In genomic region chr5:142340205-142341025, GRCm38 (mm10) we compare ENCODE assay signal across 11 mouse cellular contexts.
DNase-seq lines count a peak whose midpoint lies in the region; ATAC-seq and TF ChIP-seq lines count a peak whose summit lies in the region.
"Had no signal": no experiment of that assay in that cellular context is flagged by ENCODE, and none has a peak within 500 bp of the region (broad histone marks: within the 10 kb centered on the region; RNA-seq: fewer than 3 reads in every experiment).

No protein-coding gene starts in this region.

- H3K27ac ChIP-seq in forebrain, postnatal 0 days (ENCODE audit: low read depth, low read length), result no peak overlapping the region
- H3K27ac ChIP-seq in forebrain, embryonic 11.5 days (ENCODE audit: low read depth, low read length), result no peak overlapping the region
- no peak overlapping the region for H3K27ac ChIP-seq in midbrain, embryonic 14.5 days (replicated peaks; ENCODE audit: low read depth, low read length)
- H3K27ac ChIP-seq in midbrain, embryonic 11.5 days (ENCODE audit: low read depth, low read length), result no peak overlapping the region
- peak overlapping the region; percentile 50; the same call in 1 of the 2 replicates for H3K27ac ChIP-seq in gastrocnemius, adult 2 months
- H3K27ac ChIP-seq in stomach, embryonic 14.5 days (ENCODE audit: low read length), result peak overlapping the region; percentile 39; the same call in 1 of the 2 replicates
- H3K27ac ChIP-seq: kidney, embryonic 15.5 days had no signal

- no peaks in the 10 kb centered on the region for H3K9me3 ChIP-seq in forebrain, postnatal 0 days (ENCODE audit: low read length)
- H3K9me3 ChIP-seq in forebrain, embryonic 11.5 days (ENCODE audit: control insufficient read depth, low read length), result no peaks in the 10 kb centered on the region
- H3K9me3 ChIP-seq in midbrain, embryonic 14.5 days (ENCODE audit: control insufficient read depth, low read length), result no peaks in the 10 kb centered on the region
- H3K9me3 ChIP-seq in midbrain, embryonic 11.5 days (ENCODE audit: control insufficient read depth, low read length), result no peaks in the 10 kb centered on the region
- no peaks in the 10 kb centered on the region for H3K9me3 ChIP-seq in stomach, embryonic 14.5 days (ENCODE audit: control insufficient read depth, low read depth, low read length)
- H3K9me3 ChIP-seq: kidney, embryonic 15.5 days had no signal

- peak; percentile 27 for DNase-seq in forebrain, postnatal 0 days
- no peak for DNase-seq in forebrain, embryonic 11.5 days (ENCODE audit: low spot score)
- DNase-seq in midbrain, embryonic 14.5 days, result peak; percentile 26
- no peak for DNase-seq in midbrain, embryonic 11.5 days (ENCODE audit: low spot score, missing footprints)
- peak; percentile 50 for DNase-seq in gastrocnemius, adult 2 months
- no peak for DNase-seq in spleen, postnatal 4 days (ENCODE audit: low spot score in 2 of 2)
- no peak for DNase-seq in frontal cortex, postnatal 14 days (ENCODE audit: low spot score in 2 of 2)
- DNase-seq: thymus, adult 2 months had no signal

- H3K4me2 ChIP-seq in forebrain, postnatal 0 days (ENCODE audit: low read depth), result no peak overlapping the region
- no peak overlapping the region for H3K4me2 ChIP-seq in forebrain, embryonic 11.5 days (ENCODE audit: low read depth, low read length, severe bottlenecking)
- no peak overlapping the region for H3K4me2 ChIP-seq in midbrain, embryonic 14.5 days (ENCODE audit: low read length)
- H3K4me2 ChIP-seq in midbrain, embryonic 11.5 days, result no peak overlapping the region
- no peak overlapping the region for H3K4me2 ChIP-seq in stomach, embryonic 14.5 days (replicated peaks; ENCODE audit: low read depth, low read length)
- H3K4me2 ChIP-seq: kidney, embryonic 15.5 days; liver, embryonic 11.5 days had no signal

- H3K4me1 ChIP-seq in forebrain, postnatal 0 days (ENCODE audit: insufficient read depth), result no peaks in the 10 kb centered on the region
- no peaks in the 10 kb centered on the region for H3K4me1 ChIP-seq in forebrain, embryonic 11.5 days (replicated peaks; ENCODE audit: control insufficient read depth, insufficient read depth, low read length)
- H3K4me1 ChIP-seq in midbrain, embryonic 14.5 days (ENCODE audit: control insufficient read depth, insufficient read depth, low read length), result no peaks in the 10 kb centered on the region
- no peaks in the 10 kb centered on the region for H3K4me1 ChIP-seq in midbrain, embryonic 11.5 days (ENCODE audit: control insufficient read depth, insufficient read depth, low read length)
- H3K4me1 ChIP-seq in stomach, embryonic 14.5 days (ENCODE audit: control insufficient read depth, insufficient read depth, low read length), result 0 out of 2 replicates have a peak, but pooled peaks cover 6% of the 10 kb centered on the region
- H3K4me1 ChIP-seq: kidney, embryonic 15.5 days had no signal

- intact Hi-C loops in gastrocnemius, adult 2 months (cut with DNase I), result no loop called here

- no peak overlapping the region for H3K4me3 ChIP-seq in forebrain, postnatal 0 days (ENCODE audit: low read depth, low read length)
- no peak overlapping the region for H3K4me3 ChIP-seq in forebrain, embryonic 11.5 days (ENCODE audit: low read depth, low read length)
- no peak overlapping the region for H3K4me3 ChIP-seq in midbrain, embryonic 14.5 days (replicated peaks; ENCODE audit: low read depth, low read length)
- H3K4me3 ChIP-seq in midbrain, embryonic 11.5 days (ENCODE audit: low read depth, low read length), result no peak overlapping the region
- H3K4me3 ChIP-seq in gastrocnemius, adult 2 months, result no peak overlapping the region
- no peak overlapping the region for H3K4me3 ChIP-seq in stomach, embryonic 14.5 days (ENCODE audit: low read depth, low read length)
- H3K4me3 ChIP-seq: kidney, embryonic 15.5 days had no signal

- H3K9ac ChIP-seq in forebrain, postnatal 0 days, result no peak overlapping the region
- no peak overlapping the region for H3K9ac ChIP-seq in forebrain, embryonic 11.5 days (ENCODE audit: low read length)
- no peak overlapping the region for H3K9ac ChIP-seq in midbrain, embryonic 14.5 days (replicated peaks; ENCODE audit: low read length)
- H3K9ac ChIP-seq in midbrain, embryonic 11.5 days (ENCODE audit: low read length), result no peak overlapping the region
- H3K9ac ChIP-seq in stomach, embryonic 14.5 days (replicated peaks; ENCODE audit: low read depth, low read length), result no peak overlapping the region
- H3K9ac ChIP-seq: kidney, embryonic 15.5 days had no signal

- no peak for ATAC-seq in forebrain, postnatal 0 days
- no peak for ATAC-seq in forebrain, embryonic 11.5 days (replicated peaks; ENCODE audit: low FRiP score)
- no peak for ATAC-seq in midbrain, embryonic 14.5 days (ENCODE audit: low FRiP score, low TSS enrichment)
- no peak for ATAC-seq in midbrain, embryonic 11.5 days (ENCODE audit: low FRiP score)
- ATAC-seq in stomach, embryonic 14.5 days (ENCODE audit: insufficient number of reproducible peaks, insufficient read depth, low FRiP score, low read depth), result no peak

- no peak for TF ChIP-seq CTCF in forebrain, postnatal 0 days (IDR thresholded peaks at IDR 0.05; ENCODE audit: low read depth)
- TF ChIP-seq CTCF in gastrocnemius, adult 2 months (IDR thresholded peaks at IDR 0.05), result no peak

- no peaks in the 10 kb centered on the region for H3K27me3 ChIP-seq in forebrain, postnatal 0 days (ENCODE audit: insufficient read depth, low read length)
- no peaks in the 10 kb centered on the region for H3K27me3 ChIP-seq in forebrain, embryonic 11.5 days (ENCODE audit: control insufficient read depth, insufficient read depth, low read length)
- H3K27me3 ChIP-seq in midbrain, embryonic 14.5 days (ENCODE audit: control insufficient read depth, insufficient read depth, low read length), result no peaks in the 10 kb centered on the region
- H3K27me3 ChIP-seq in midbrain, embryonic 11.5 days (ENCODE audit: control insufficient read depth, insufficient read depth, low read length), result no peaks in the 10 kb centered on the region
- no peaks in the 10 kb centered on the region for H3K27me3 ChIP-seq in stomach, embryonic 14.5 days (ENCODE audit: control insufficient read depth, insufficient read depth, low read length)
- H3K27me3 ChIP-seq: kidney, embryonic 15.5 days had no signal

- 51% methylated on average over 14 of the region's 14 CpGs for WGBS in forebrain, postnatal 0 days
- 65% methylated on average over 14 of the region's 14 CpGs for WGBS in forebrain, embryonic 11.5 days
- WGBS in midbrain, embryonic 14.5 days, result 66% methylated on average over 14 of the region's 14 CpGs
- WGBS in midbrain, embryonic 11.5 days, result 70% methylated on average over 14 of the region's 14 CpGs
- 31% methylated on average over 14 of the region's 14 CpGs for WGBS in stomach, embryonic 14.5 days

- H3K36me3 ChIP-seq in forebrain, postnatal 0 days (ENCODE audit: insufficient read depth), result no peaks in the 10 kb centered on the region
- H3K36me3 ChIP-seq in forebrain, embryonic 11.5 days (ENCODE audit: control insufficient read depth, insufficient read depth, low read length), result no peaks in the 10 kb centered on the region
- H3K36me3 ChIP-seq in midbrain, embryonic 14.5 days (ENCODE audit: control insufficient read depth, insufficient read depth, low read length), result no peaks in the 10 kb centered on the region
- no peaks in the 10 kb centered on the region for H3K36me3 ChIP-seq in midbrain, embryonic 11.5 days (ENCODE audit: control insufficient read depth, insufficient read depth, low read length)
- H3K36me3 ChIP-seq in stomach, embryonic 14.5 days (ENCODE audit: control insufficient read depth, insufficient read depth, low read length), result no peaks in the 10 kb centered on the region
- H3K36me3 ChIP-seq: kidney, embryonic 15.5 days had no signal

Comparison
In these comparisons a context has a peak if more than half of its experiments do, and no peak if none do; other contexts are left out.
1. DNase-seq: peak in forebrain, postnatal 0 days (single experiment), midbrain, embryonic 14.5 days (single experiment) and gastrocnemius, adult 2 months (single experiment); none in forebrain, embryonic 11.5 days (single experiment), midbrain, embryonic 11.5 days (single experiment), spleen, postnatal 4 days (0 of 2) and frontal cortex, postnatal 14 days (0 of 2).
2. H3K27ac ChIP-seq: peak in gastrocnemius, adult 2 months (single experiment) and stomach, embryonic 14.5 days (single experiment); none in forebrain, postnatal 0 days (single experiment), forebrain, embryonic 11.5 days (single experiment), midbrain, embryonic 14.5 days (single experiment) and midbrain, embryonic 11.5 days (single experiment).